Mouse (Mus musculus): ENCODE data around the gene Nudt22. TPM values are rescaled to one million over a fixed set of nuclear protein-coding genes. Genes with fewer than 3 reads are reported as not detected.

Gene Nudt22
- polyA plus RNA-seq, 1 experiment from 2014 or later = 22.3 TPM

GRCm38 (mm10) chr19:6951994-6952711 is 43.8 kb downstream of the Nudt22 start:
- Histone ChIP-seq H3K9ac (ENCODE audit: low read length) (peak overlapping the region; percentile 84), H3K27ac (replicated peaks; ENCODE audit: low read depth, low read length) (peak overlapping the region; percentile 90), H3K4me2 (ENCODE audit: low read depth, severe bottlenecking) (peak overlapping the region; percentile 79), H3K27me3 (ENCODE audit: control insufficient read depth, insufficient read depth, low read length) (no peaks in the 10 kb centered on the region), H3K4me3 (ENCODE audit: low read depth, low read length) (peak overlapping the region; percentile 63), H3K36me3 (ENCODE audit: control insufficient read depth, insufficient read depth, low read length) (peaks cover 5% of the 10 kb centered on the region; the same call in 1 of the 2 replicates), H3K4me1 (ENCODE audit: control insufficient read depth, insufficient read depth, low read length) (peaks cover 9% of the 10 kb centered on the region; the same call in 1 of the 2 replicates), H3K9me3 (ENCODE audit: control insufficient read depth, low read length) (no peaks in the 10 kb centered on the region)
- ATAC-seq (ENCODE audit: insufficient number of reproducible peaks, low FRiP score, low TSS enrichment, low read depth) = 0 out of 2 replicates have a peak, but pooled peaks have one; percentile 4
- 3% methylated on average over 31 of the region's 31 CpGs for WGBS
- DNase-seq (ENCODE audit: low spot score) = peak; percentile 66

GRCm38 (mm10) chr19:6951381-6951968 is 44.4 kb downstream of the Nudt22 start:
- peak overlapping the region; percentile 79 for H3K4me2 ChIP-seq (ENCODE audit: low read depth, severe bottlenecking)
- H3K27me3 ChIP-seq (ENCODE audit: control insufficient read depth, insufficient read depth, low read length) = no peaks in the 10 kb centered on the region
- WGBS = under 1% methylated on average over 35 of the region's 35 CpGs
- peak overlapping the region; percentile 84 for H3K9ac ChIP-seq (ENCODE audit: low read length)
- peaks cover 5% of the 10 kb centered on the region; the same call in 1 of the 2 replicates for H3K36me3 ChIP-seq (ENCODE audit: control insufficient read depth, insufficient read depth, low read length)
- peak overlapping the region; percentile 63 for H3K4me3 ChIP-seq (ENCODE audit: low read depth, low read length)
- H3K27ac ChIP-seq (replicated peaks; ENCODE audit: low read depth, low read length) = peak overlapping the region; percentile 90
- ATAC-seq (ENCODE audit: insufficient number of reproducible peaks, low FRiP score, low TSS enrichment, low read depth) (peak; percentile 75), DNase-seq (ENCODE audit: low spot score) (peak; percentile 89)
- H3K9me3 ChIP-seq (ENCODE audit: control insufficient read depth, low read length) = no peaks in the 10 kb centered on the region
- H3K4me1 ChIP-seq (ENCODE audit: control insufficient read depth, insufficient read depth, low read length) = peaks cover 9% of the 10 kb centered on the region; the same call in 1 of the 2 replicates

GRCm38 (mm10) chr19:6950613-6951153 is 45.2 kb downstream of the Nudt22 start:
- ATAC-seq (ENCODE audit: insufficient number of reproducible peaks, low FRiP score, low TSS enrichment, low read depth) (peak; percentile 15; the same call in 1 of the 2 replicates), DNase-seq (ENCODE audit: low spot score) (peak; percentile 75)
- Histone ChIP-seq H3K9me3 (ENCODE audit: control insufficient read depth, low read length) (no peaks in the 10 kb centered on the region), H3K4me1 (ENCODE audit: control insufficient read depth, insufficient read depth, low read length) (peaks cover 9% of the 10 kb centered on the region; the same call in 1 of the 2 replicates), H3K27ac (replicated peaks; ENCODE audit: low read depth, low read length) (peak overlapping the region; percentile 90), H3K4me2 (ENCODE audit: low read depth, severe bottlenecking) (peak overlapping the region; percentile 79), H3K27me3 (ENCODE audit: control insufficient read depth, insufficient read depth, low read length) (no peaks in the 10 kb centered on the region), H3K4me3 (ENCODE audit: low read depth, low read length) (peak overlapping the region; percentile 63), H3K9ac (ENCODE audit: low read length) (peak overlapping the region; percentile 84), H3K36me3 (ENCODE audit: control insufficient read depth, insufficient read depth, low read length) (peaks cover 5% of the 10 kb centered on the region; the same call in 1 of the 2 replicates)
- under 1% methylated on average over 28 of the region's 28 CpGs for WGBS

- no peaks in the 10 kb centered on the region for H3K27me3 ChIP-seq (ENCODE audit: control insufficient read depth, insufficient read depth, low read length)
- H3K9ac ChIP-seq (ENCODE audit: low read length) = no peak overlapping the region
- ATAC-seq (ENCODE audit: insufficient number of reproducible peaks, low FRiP score, low TSS enrichment, low read depth) (no peak), DNase-seq (ENCODE audit: low spot score) (no peak)
- no peaks in the 10 kb centered on the region for H3K9me3 ChIP-seq (ENCODE audit: control insufficient read depth, low read length)
- H3K4me3 ChIP-seq (ENCODE audit: low read depth, low read length) = 0 out of 2 replicates have a peak overlapping the region, but pooled peaks have one; percentile 63
- H3K36me3 ChIP-seq (ENCODE audit: control insufficient read depth, insufficient read depth, low read length) = peaks cover 3% of the 10 kb centered on the region; the same call in 1 of the 2 replicates
- 74% methylated on average over 5 of the region's 5 CpGs for WGBS
- no peak overlapping the region for H3K27ac ChIP-seq (replicated peaks; ENCODE audit: low read depth, low read length)
- peaks cover 9% of the 10 kb centered on the region; the same call in 1 of the 2 replicates for H3K4me1 ChIP-seq (ENCODE audit: control insufficient read depth, insufficient read depth, low read length)
- peak overlapping the region; percentile 79 for H3K4me2 ChIP-seq (ENCODE audit: low read depth, severe bottlenecking)
Measured at GRCm38 (mm10) chr19:6949951-6950350, 46.0 kb downstream of the Nudt22 start.

- Histone ChIP-seq H3K9me3 (ENCODE audit: control insufficient read depth, low read length) (no peaks in the 10 kb centered on the region), H3K4me3 (ENCODE audit: low read depth, low read length) (no peak overlapping the region), H3K27ac (replicated peaks; ENCODE audit: low read depth, low read length) (no peak overlapping the region), H3K4me2 (ENCODE audit: low read depth, severe bottlenecking) (no peak overlapping the region), H3K36me3 (ENCODE audit: control insufficient read depth, insufficient read depth, low read length) (no peaks in the 10 kb centered on the region), H3K4me1 (ENCODE audit: control insufficient read depth, insufficient read depth, low read length) (peaks cover 9% of the 10 kb centered on the region; the same call in 1 of the 2 replicates), H3K9ac (ENCODE audit: low read length) (no peak overlapping the region), H3K27me3 (ENCODE audit: control insufficient read depth, insufficient read depth, low read length) (no peaks in the 10 kb centered on the region)
- WGBS = 94% methylated on average over 5 of the region's 5 CpGs
- no peak for ATAC-seq (ENCODE audit: insufficient number of reproducible peaks, low FRiP score, low TSS enrichment, low read depth)
- DNase-seq (ENCODE audit: low spot score) = no peak
Measured at GRCm38 (mm10) chr19:6949532-6949931, 46.4 kb downstream of the Nudt22 start.

- Histone ChIP-seq H3K4me3 (ENCODE audit: low read depth, low read length) (no peak overlapping the region), H3K4me2 (ENCODE audit: low read depth, severe bottlenecking) (no peak overlapping the region), H3K36me3 (ENCODE audit: control insufficient read depth, insufficient read depth, low read length) (no peaks in the 10 kb centered on the region), H3K9ac (ENCODE audit: low read length) (no peak overlapping the region), H3K4me1 (ENCODE audit: control insufficient read depth, insufficient read depth, low read length) (peaks cover 9% of the 10 kb centered on the region; the same call in 1 of the 2 replicates), H3K9me3 (ENCODE audit: control insufficient read depth, low read length) (no peaks in the 10 kb centered on the region), H3K27me3 (ENCODE audit: control insufficient read depth, insufficient read depth, low read length) (no peaks in the 10 kb centered on the region), H3K27ac (replicated peaks; ENCODE audit: low read depth, low read length) (no peak overlapping the region)
- 88% methylated on average over 4 of the region's 4 CpGs for WGBS
- ATAC-seq (ENCODE audit: insufficient number of reproducible peaks, low FRiP score, low TSS enrichment, low read depth) = no peak
- DNase-seq (ENCODE audit: low spot score) = no peak
Measured at GRCm38 (mm10) chr19:6948186-6948585, 47.7 kb downstream of the Nudt22 start.

- Histone ChIP-seq H3K4me1 (ENCODE audit: control insufficient read depth, insufficient read depth, low read length) (peaks cover 12% of the 10 kb centered on the region), H3K27ac (replicated peaks; ENCODE audit: low read depth, low read length) (no peak overlapping the region), H3K9ac (ENCODE audit: low read length) (no peak overlapping the region), H3K4me2 (ENCODE audit: low read depth, severe bottlenecking) (no peak overlapping the region), H3K27me3 (ENCODE audit: control insufficient read depth, insufficient read depth, low read length) (no peaks in the 10 kb centered on the region), H3K9me3 (ENCODE audit: control insufficient read depth, low read length) (no peaks in the 10 kb centered on the region), H3K36me3 (ENCODE audit: control insufficient read depth, insufficient read depth, low read length) (no peaks in the 10 kb centered on the region), H3K4me3 (ENCODE audit: low read depth, low read length) (no peak overlapping the region)
- ATAC-seq (ENCODE audit: insufficient number of reproducible peaks, low FRiP score, low TSS enrichment, low read depth) (no peak), DNase-seq (ENCODE audit: low spot score) (no peak)
- 63% methylated on average over 4 of the region's 4 CpGs for WGBS
Measured at GRCm38 (mm10) chr19:6947742-6948141, 48.2 kb downstream of the Nudt22 start.

GRCm38 (mm10) chr19:6943709-6944108 is 52.2 kb downstream of the Nudt22 start:
- H3K4me3 ChIP-seq (ENCODE audit: low read depth, low read length) = no peak overlapping the region
- no peak overlapping the region for H3K9ac ChIP-seq (ENCODE audit: low read length)
- DNase-seq (ENCODE audit: low spot score) (no peak), ATAC-seq (ENCODE audit: insufficient number of reproducible peaks, low FRiP score, low TSS enrichment, low read depth) (no peak)
- H3K4me1 ChIP-seq (ENCODE audit: control insufficient read depth, insufficient read depth, low read length) = peaks cover 13% of the 10 kb centered on the region
- no peak overlapping the region for H3K27ac ChIP-seq (replicated peaks; ENCODE audit: low read depth, low read length)
- 88% methylated on average over 6 of the region's 6 CpGs for WGBS
- H3K9me3 ChIP-seq (ENCODE audit: control insufficient read depth, low read length) = no peaks in the 10 kb centered on the region
- no peak overlapping the region for H3K4me2 ChIP-seq (ENCODE audit: low read depth, severe bottlenecking)
- H3K27me3 ChIP-seq (ENCODE audit: control insufficient read depth, insufficient read depth, low read length) = no peaks in the 10 kb centered on the region
- H3K36me3 ChIP-seq (ENCODE audit: control insufficient read depth, insufficient read depth, low read length) = no peaks in the 10 kb centered on the region
